Mouse (Mus musculus) limb, embryonic 14.5 days (tissue): ENCODE results near the gene Cct4. TPM values are rescaled to one million over a fixed set of nuclear protein-coding genes. Genes with fewer than 3 reads are reported as not detected.

Experiments used
- ATAC-seq: fragments of 200-750 bp; cut with Nextera tagmentation; 2 replicates; pipeline ENCODE4 v1.8.0; 2017; ENCODE audit warnings: low read depth, moderate number of reproducible peaks, moderate TSS enrichment; ENCODE audit not compliant: low FRiP score
- DNase-seq: peaks from one replicate; pipeline ENCODE4 v3.0.0-alpha.2; 2015; ENCODE audit warnings: low spot score
- H3K27ac ChIP-seq: fragments of 300-500 bp; sonication (generic); replicated peaks from 2 replicates; pipeline ENCODE4 v1.5.1; 2014; ENCODE audit warnings: low read depth, mild to moderate bottlenecking, low read length, moderate library complexity, mixed read lengths
- H3K27me3 ChIP-seq: fragments of 300-500 bp; sonication (generic); 2 replicates; pipeline ENCODE4 v1.6.1; 2014; ENCODE audit warnings: low read length, mixed read lengths; ENCODE audit not compliant: control insufficient read depth, insufficient read depth
- H3K36me3 ChIP-seq: fragments of 300-500 bp; sonication (generic); 2 replicates; pipeline ENCODE4 v1.6.1; 2014; ENCODE audit warnings: mild to moderate bottlenecking, low read length, moderate library complexity, mixed read lengths; ENCODE audit not compliant: control insufficient read depth, insufficient read depth
- H3K4me1 ChIP-seq: fragments of 300-500 bp; sonication (generic); 2 replicates; pipeline ENCODE4 v1.6.1; 2014; ENCODE audit warnings: antibody characterized with exemption, low read length, mixed read lengths; ENCODE audit not compliant: control insufficient read depth, insufficient read depth
- H3K4me2 ChIP-seq: fragments of 300-500 bp; sonication (generic); replicated peaks from 2 replicates; pipeline ENCODE4 v1.6.1; 2014; ENCODE audit warnings: low read depth, mild to moderate bottlenecking, low read length, moderate library complexity; ENCODE audit not compliant: severe bottlenecking
- H3K4me3 ChIP-seq: fragments of 300-500 bp; sonication (generic); replicated peaks from 2 replicates; pipeline ENCODE4 v1.5.1; 2014; ENCODE audit warnings: low read length
- H3K9ac ChIP-seq: fragments of 300-500 bp; sonication (generic); 2 replicates; pipeline ENCODE4 v1.6.1; 2014; ENCODE audit warnings: mild to moderate bottlenecking, low read depth, low read length, moderate library complexity; ENCODE audit not compliant: severe bottlenecking
- H3K9me3 ChIP-seq: fragments of 300-500 bp; sonication (generic); 2 replicates; pipeline ENCODE4 v1.6.1; 2016; ENCODE audit warnings: low read length; ENCODE audit not compliant: control insufficient read depth
- POLR2A ChIP-seq: fragments of 200-500 bp; IDR thresholded peaks from 2 replicates; pipeline ENCODE4 v1.8.0; 2012; ENCODE audit warnings: inconsistent platforms, mild to moderate bottlenecking, moderate library complexity, borderline replicate concordance; ENCODE audit not compliant: insufficient read depth, insufficient read length; ENCODE audit errors: extremely low read depth
- WGBS: fragments of 180-500 bp; shearing (Covaris S2); extraction: QIAGEN DNeasy Blood & Tissue Kit; methylation state at CpG from one replicate; pipeline ENCODE4 v1.1.7; 2014; 5-methylcytosine and 5-hydroxymethylcytosine counted together
- polyA plus RNA-seq, 2 experiments: library from polyadenylated mRNA; depleted of rRNA in 1 of 2; stranded (reverse) in 1 of 2; unstranded in 1 of 2; fragments of >200 nt; fragmentation: Nextera tagmentation in 1 of 2; extraction: Ambion mirVana in 1 of 2; gene quantifications; 2 replicates each; pipeline versions ENCODE4 v1.2.1 to v1.2.3; 2012 to 2014

Gene Cct4
- polyA plus RNA-seq, 2 experiments: 153 to 267 TPM

GRCm38 (mm10) chr11:23052353-23052752 lies 62.0 kb downstream of the Cct4 start:
- no peak for TF ChIP-seq POLR2A
- WGBS: 61% methylated on average over 4 of the region's 4 CpGs
- H3K9me3 ChIP-seq: no peaks in the 10 kb centered on the region
- H3K36me3 ChIP-seq: no peaks in the 10 kb centered on the region
- no peaks in the 10 kb centered on the region for H3K27me3 ChIP-seq
- no peak overlapping the region for H3K4me3 ChIP-seq
- no peak overlapping the region for H3K9ac ChIP-seq
- no peak overlapping the region for H3K4me2 ChIP-seq
- DNase-seq (no peak), ATAC-seq (no peak)
- H3K4me1 ChIP-seq: no peaks in the 10 kb centered on the region
- H3K27ac ChIP-seq: no peak overlapping the region

Other genes starting within 250 kb of the Cct4 start
- 6.2 and 6.7 TPM in 2 replicates for gene B3gnt2, start 129.6 kb upstream of the Cct4 start, polyA plus RNA-seq (2012; rRNA removed)
- 9.3 and 9.7 TPM in 2 replicates for gene B3gnt2, start 129.6 kb upstream of the Cct4 start, polyA plus RNA-seq (2014; fragmentation: Nextera tagmentation; extraction: Ambion mirVana)
- 4.4 and 8.1 TPM in 2 replicates for gene Zrsr1, start 18.5 kb upstream of the Cct4 start, polyA plus RNA-seq (2012; rRNA removed)
- gene Zrsr1, start 18.5 kb upstream of the Cct4 start, polyA plus RNA-seq (2014; fragmentation: Nextera tagmentation; extraction: Ambion mirVana): 2.5 and 3.2 TPM in 2 replicates
- gene Gm28048, start 8.4 kb upstream of the Cct4 start, polyA plus RNA-seq (2012; rRNA removed): 1.9 and 2.4 TPM in 2 replicates
- gene Gm28048, start 8.4 kb upstream of the Cct4 start, polyA plus RNA-seq (2014; fragmentation: Nextera tagmentation; extraction: Ambion mirVana): 10.4 and 12.2 TPM in 2 replicates
- gene Commd1, start 8.1 kb upstream of the Cct4 start, polyA plus RNA-seq (2012; rRNA removed): 45.1 and 89.7 TPM in 2 replicates
- 367 and 372 TPM in 2 replicates for gene Commd1, start 8.1 kb upstream of the Cct4 start, polyA plus RNA-seq (2014; fragmentation: Nextera tagmentation; extraction: Ambion mirVana)
- 3.2 and 4.4 TPM in 2 replicates for gene Fam161a, start 17.0 kb downstream of the Cct4 start, polyA plus RNA-seq (2012; rRNA removed)
- 2.3 and 5.8 TPM in 2 replicates for gene Fam161a, start 17.0 kb downstream of the Cct4 start, polyA plus RNA-seq (2014; fragmentation: Nextera tagmentation; extraction: Ambion mirVana)